Mouse (Mus musculus): ENCODE measurements around the gene Gm1123. TPM values are rescaled to one million over a fixed set of nuclear protein-coding genes. Genes with fewer than 3 reads are reported as not detected.

Gene Gm1123
- not detected in 2 replicates for polyA plus RNA-seq (2015; fragmentation: Nextera tagmentation; extraction: Ambion mirVana)

GRCm38 (mm10) chr9:99035575-99035974, at the start of gene Gm1123:
Gm1123 (minus strand) TSS chr9:99035715.

GRCm38 (mm10) chr9:98985800-98986475, 49.6 kb downstream of the Gm1123 start, which contains the start of gene Faim:
Faim (plus strand) TSS chr9:98986373.

Other genes with a start within 250 kb of the Gm1123 start
- gene Prr23a1, start 193.2 kb downstream of the Gm1123 start, polyA plus RNA-seq (2015; fragmentation: Nextera tagmentation; extraction: Ambion mirVana) = not detected in 2 replicates
- gene Prr23a2, start 179.2 kb downstream of the Gm1123 start, polyA plus RNA-seq (2015; fragmentation: Nextera tagmentation; extraction: Ambion mirVana) = not detected in 2 replicates
- not detected in 2 replicates for gene Prr23a3, start 170.9 kb downstream of the Gm1123 start, polyA plus RNA-seq (2015; fragmentation: Nextera tagmentation; extraction: Ambion mirVana)
- gene 7420426K07Rik, start 132.6 kb downstream of the Gm1123 start, polyA plus RNA-seq (2015; fragmentation: Nextera tagmentation; extraction: Ambion mirVana) = not detected in 2 replicates
- gene Foxl2, start 80.4 kb downstream of the Gm1123 start, polyA plus RNA-seq (2015; fragmentation: Nextera tagmentation; extraction: Ambion mirVana) = not detected in 2 replicates
- 25.1 and 28.9 TPM in 2 replicates for gene Faim, start 49.3 kb downstream of the Gm1123 start, polyA plus RNA-seq (2015; fragmentation: Nextera tagmentation; extraction: Ambion mirVana)
- gene Pik3cb, start 104.9 kb upstream of the Gm1123 start, polyA plus RNA-seq (2015; fragmentation: Nextera tagmentation; extraction: Ambion mirVana) = 2.6 and 2.7 TPM in 2 replicates
- gene Faiml, start 201.5 kb upstream of the Gm1123 start, polyA plus RNA-seq (2015; fragmentation: Nextera tagmentation; extraction: Ambion mirVana) = not detected in 2 replicates
- gene Cep70, start 207.7 kb upstream of the Gm1123 start, polyA plus RNA-seq (2015; fragmentation: Nextera tagmentation; extraction: Ambion mirVana) = 33.3 and 36.5 TPM in 2 replicates